Mouse (Mus musculus): ENCODE results near the gene Frat1. TPM values are rescaled to one million over a fixed set of nuclear protein-coding genes. Genes with fewer than 3 reads are reported as not detected.
A peak's percentile ranks its signal among the peaks of the same experiment; 100 is the strongest.

Gene Frat1
- polyA plus RNA-seq, 1 experiment from 2014 or later, result 19.9 TPM

DNA sequence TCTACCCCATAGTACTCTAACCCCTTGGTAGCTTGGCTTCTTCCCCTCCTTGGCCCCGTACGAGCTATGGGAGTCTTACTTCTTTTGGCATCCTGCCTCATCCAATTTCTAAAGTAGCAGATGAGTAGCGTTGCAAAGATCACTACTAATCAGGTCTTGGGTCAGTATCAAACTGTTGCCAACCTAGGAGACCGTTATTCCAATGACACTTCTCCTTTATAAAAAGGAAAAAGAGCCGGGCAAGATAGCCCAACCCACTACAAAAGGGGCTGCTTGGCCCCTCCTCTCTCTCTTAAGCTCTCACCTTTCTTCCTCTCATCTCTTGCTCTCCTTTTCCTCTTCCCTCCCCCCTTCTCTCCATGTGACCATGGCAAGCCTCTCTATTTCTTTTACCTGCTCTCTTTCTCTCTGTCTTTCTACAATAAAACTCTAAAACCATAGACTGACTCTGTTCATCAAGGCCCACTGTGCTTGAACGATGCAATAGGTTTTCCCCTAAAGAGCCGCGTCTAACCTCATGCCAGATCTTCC lies 21.6 kb upstream of the Frat1 start:
- ATAC-seq (replicated peaks; ENCODE audit: low FRiP score), result 0 out of 2 replicates have a peak, but pooled peaks have one; percentile 3
- Histone ChIP-seq H3K4me1 (replicated peaks; ENCODE audit: control insufficient read depth, insufficient read depth, low read length) (peaks cover 20% of the 10 kb centered on the region), H3K36me3 (ENCODE audit: control insufficient read depth, insufficient read depth, low read length) (no peaks in the 10 kb centered on the region), H3K4me2 (peak overlapping the region; percentile 39), H3K4me3 (ENCODE audit: low read depth, low read length) (no peak overlapping the region), H3K27me3 (replicated peaks; ENCODE audit: control insufficient read depth, insufficient read depth, low read length) (no peaks in the 10 kb centered on the region), H3K9ac (ENCODE audit: low read depth, low read length) (peak overlapping the region; percentile 26; the same call in 1 of the 2 replicates), H3K27ac (ENCODE audit: low read depth, low read length) (peak overlapping the region; percentile 49), H3K9me3 (ENCODE audit: control insufficient read depth, low read length) (0 out of 2 replicates have a peak, but pooled peaks cover 3% of the 10 kb centered on the region)
- WGBS, result 66% methylated on average over 8 of the region's 8 CpGs
- no peak for DNase-seq (ENCODE audit: low spot score)

- Histone ChIP-seq H3K4me2 (no peak overlapping the region), H3K27me3 (replicated peaks; ENCODE audit: control insufficient read depth, insufficient read depth, low read length) (no peaks in the 10 kb centered on the region), H3K36me3 (ENCODE audit: control insufficient read depth, insufficient read depth, low read length) (no peaks in the 10 kb centered on the region), H3K4me1 (replicated peaks; ENCODE audit: control insufficient read depth, insufficient read depth, low read length) (peaks cover 25% of the 10 kb centered on the region), H3K9me3 (ENCODE audit: control insufficient read depth, low read length) (0 out of 2 replicates have a peak, but pooled peaks cover 3% of the 10 kb centered on the region), H3K27ac (ENCODE audit: low read depth, low read length) (no peak overlapping the region), H3K9ac (ENCODE audit: low read depth, low read length) (no peak overlapping the region), H3K4me3 (ENCODE audit: low read depth, low read length) (no peak overlapping the region)
- no peak for DNase-seq (ENCODE audit: low spot score)
- WGBS, result 91% methylated on average over 5 of the region's 5 CpGs
- no peak for ATAC-seq (replicated peaks; ENCODE audit: low FRiP score)
These were observed 19.7 kb upstream of the Frat1 start for GRCm38 (mm10) chr19:41810074-41810473.

- H3K27me3 ChIP-seq (replicated peaks; ENCODE audit: control insufficient read depth, insufficient read depth, low read length), result no peaks in the 10 kb centered on the region
- peaks cover 22% of the 10 kb centered on the region for H3K4me1 ChIP-seq (replicated peaks; ENCODE audit: control insufficient read depth, insufficient read depth, low read length)
- 84% methylated on average over 10 of the region's 10 CpGs for WGBS
- no peak overlapping the region for H3K4me3 ChIP-seq (ENCODE audit: low read depth, low read length)
- no peak overlapping the region for H3K27ac ChIP-seq (ENCODE audit: low read depth, low read length)
- H3K4me2 ChIP-seq, result no peak overlapping the region
- no peaks in the 10 kb centered on the region for H3K36me3 ChIP-seq (ENCODE audit: control insufficient read depth, insufficient read depth, low read length)
- H3K9me3 ChIP-seq (ENCODE audit: control insufficient read depth, low read length), result no peaks in the 10 kb centered on the region
- DNase-seq (ENCODE audit: low spot score) (no peak), ATAC-seq (replicated peaks; ENCODE audit: low FRiP score) (no peak)
- no peak overlapping the region for H3K9ac ChIP-seq (ENCODE audit: low read depth, low read length)
These were observed 17.2 kb upstream of the Frat1 start for GRCm38 (mm10) chr19:41812525-41812924.

DNA sequence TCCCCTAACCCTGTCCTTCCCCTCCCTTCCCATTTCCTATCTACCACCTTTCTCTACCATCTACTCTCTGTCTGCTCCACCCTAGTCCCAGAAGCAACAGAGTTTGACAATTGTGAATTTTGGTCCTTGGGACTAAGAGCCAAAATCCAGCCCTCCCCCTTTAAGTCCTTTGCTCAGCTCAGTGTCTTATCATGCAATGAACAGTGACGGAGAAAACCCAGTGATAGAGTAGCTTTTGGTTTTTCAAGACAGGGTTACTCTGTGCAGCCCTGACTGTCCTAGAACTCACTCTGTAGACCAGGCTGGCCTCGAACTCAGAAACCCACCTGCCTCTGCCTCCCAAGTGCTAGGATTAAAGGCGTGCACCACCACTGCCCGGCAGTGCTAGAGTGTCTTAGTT lies 16.4 kb upstream of the Frat1 start:
- Histone ChIP-seq H3K4me1 (replicated peaks; ENCODE audit: control insufficient read depth, insufficient read depth, low read length) (peaks cover 17% of the 10 kb centered on the region), H3K4me3 (ENCODE audit: low read depth, low read length) (no peak overlapping the region), H3K36me3 (ENCODE audit: control insufficient read depth, insufficient read depth, low read length) (no peaks in the 10 kb centered on the region), H3K9ac (ENCODE audit: low read depth, low read length) (no peak overlapping the region), H3K27me3 (replicated peaks; ENCODE audit: control insufficient read depth, insufficient read depth, low read length) (no peaks in the 10 kb centered on the region), H3K4me2 (no peak overlapping the region), H3K27ac (ENCODE audit: low read depth, low read length) (peak overlapping the region; percentile 41; the same call in 1 of the 2 replicates), H3K9me3 (ENCODE audit: control insufficient read depth, low read length) (no peaks in the 10 kb centered on the region)
- peak; percentile 76 for ATAC-seq (replicated peaks; ENCODE audit: low FRiP score)
- DNase-seq (ENCODE audit: low spot score), result no peak
- WGBS, result 63% methylated on average over 4 of the region's 4 CpGs

GRCm38 (mm10) chr19:41816410-41816809 lies 13.4 kb upstream of the Frat1 start:
- Histone ChIP-seq H3K4me1 (replicated peaks; ENCODE audit: control insufficient read depth, insufficient read depth, low read length) (peaks cover 13% of the 10 kb centered on the region), H3K9ac (ENCODE audit: low read depth, low read length) (no peak overlapping the region), H3K4me2 (no peak overlapping the region), H3K36me3 (ENCODE audit: control insufficient read depth, insufficient read depth, low read length) (no peaks in the 10 kb centered on the region), H3K27ac (ENCODE audit: low read depth, low read length) (no peak overlapping the region), H3K27me3 (replicated peaks; ENCODE audit: control insufficient read depth, insufficient read depth, low read length) (no peaks in the 10 kb centered on the region; the same call in 1 of the 2 replicates), H3K9me3 (ENCODE audit: control insufficient read depth, low read length) (no peaks in the 10 kb centered on the region), H3K4me3 (ENCODE audit: low read depth, low read length) (no peak overlapping the region)
- ATAC-seq (replicated peaks; ENCODE audit: low FRiP score) (no peak), DNase-seq (ENCODE audit: low spot score) (no peak)
- 78% methylated on average over 5 of the region's 5 CpGs for WGBS

DNA sequence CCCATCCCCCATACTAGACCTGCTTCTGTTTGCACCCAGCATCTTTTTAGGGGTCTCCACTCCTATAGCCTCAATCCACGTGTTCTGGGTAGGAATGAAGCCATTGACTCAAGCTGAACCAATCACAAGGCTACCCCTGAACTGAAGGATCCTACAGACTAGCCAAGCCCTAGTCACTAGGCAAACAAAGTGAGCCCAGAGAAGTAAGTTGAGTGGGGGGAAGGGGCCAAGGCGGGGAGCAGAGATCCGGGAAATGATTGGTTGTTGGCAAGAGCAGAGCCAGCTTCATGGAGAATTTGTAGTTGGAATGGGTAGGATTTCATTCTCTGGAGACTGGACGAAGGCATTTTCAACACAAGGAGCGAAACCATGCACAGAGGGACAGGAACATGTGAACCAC lies 12.9 kb upstream of the Frat1 start:
- Histone ChIP-seq H3K27ac (ENCODE audit: low read depth, low read length) (no peak overlapping the region), H3K9ac (ENCODE audit: low read depth, low read length) (no peak overlapping the region), H3K36me3 (ENCODE audit: control insufficient read depth, insufficient read depth, low read length) (no peaks in the 10 kb centered on the region), H3K27me3 (replicated peaks; ENCODE audit: control insufficient read depth, insufficient read depth, low read length) (no peaks in the 10 kb centered on the region; the same call in 1 of the 2 replicates), H3K4me2 (no peak overlapping the region), H3K9me3 (ENCODE audit: control insufficient read depth, low read length) (no peaks in the 10 kb centered on the region), H3K4me3 (ENCODE audit: low read depth, low read length) (no peak overlapping the region), H3K4me1 (replicated peaks; ENCODE audit: control insufficient read depth, insufficient read depth, low read length) (peaks cover 13% of the 10 kb centered on the region)
- DNase-seq (ENCODE audit: low spot score) (no peak), ATAC-seq (replicated peaks; ENCODE audit: low FRiP score) (no peak)
- WGBS, result 67% methylated on average over 5 of the region's 5 CpGs

- WGBS, result 61% methylated on average over 10 of the region's 10 CpGs
- no peak overlapping the region for H3K9ac ChIP-seq (ENCODE audit: low read depth, low read length)
- no peak for ATAC-seq (replicated peaks; ENCODE audit: low FRiP score)
These were observed 12.4 kb upstream of the Frat1 start for GRCm38 (mm10) chr19:41817325-41817724.

DNA sequence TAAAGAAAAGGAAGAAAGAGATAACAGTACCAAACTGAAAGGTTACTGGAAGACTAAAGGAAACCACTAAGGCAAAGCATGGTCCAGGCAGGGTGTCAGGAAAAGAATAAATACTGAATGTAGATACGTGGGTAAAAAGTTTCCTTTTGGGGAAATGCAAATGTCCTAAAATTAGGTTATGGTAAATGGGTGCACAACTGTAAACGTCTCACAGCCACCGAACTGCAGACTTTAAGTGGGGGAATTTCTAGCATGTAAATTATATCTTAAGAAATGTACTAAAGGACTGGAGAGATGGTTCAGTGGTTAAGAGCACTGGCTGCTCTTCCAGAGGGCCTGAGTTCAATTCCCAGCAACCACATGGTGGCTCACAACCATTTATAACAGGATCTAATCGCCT lies 11.0 kb upstream of the Frat1 start:
- WGBS, result 82% methylated on average over 4 of the region's 4 CpGs
- no peak for ATAC-seq (replicated peaks; ENCODE audit: low FRiP score)
- Histone ChIP-seq H3K4me1 (replicated peaks; ENCODE audit: control insufficient read depth, insufficient read depth, low read length) (peaks cover 8% of the 10 kb centered on the region; the same call in 1 of the 2 replicates), H3K4me3 (ENCODE audit: low read depth, low read length) (no peak overlapping the region), H3K36me3 (ENCODE audit: control insufficient read depth, insufficient read depth, low read length) (no peaks in the 10 kb centered on the region), H3K9me3 (ENCODE audit: control insufficient read depth, low read length) (no peaks in the 10 kb centered on the region), H3K27ac (ENCODE audit: low read depth, low read length) (no peak overlapping the region), H3K4me2 (no peak overlapping the region), H3K27me3 (replicated peaks; ENCODE audit: control insufficient read depth, insufficient read depth, low read length) (no peaks in the 10 kb centered on the region; the same call in 1 of the 2 replicates), H3K9ac (ENCODE audit: low read depth, low read length) (no peak overlapping the region)
- DNase-seq (ENCODE audit: low spot score), result no peak

More at GRCm38 (mm10) chr19:41817325-41817724, 12.4 kb upstream of the Frat1 start:
- Histone ChIP-seq H3K9me3 (ENCODE audit: control insufficient read depth, low read length) (no peaks in the 10 kb centered on the region), H3K4me3 (ENCODE audit: low read depth, low read length) (no peak overlapping the region), H3K4me2 (no peak overlapping the region), H3K4me1 (replicated peaks; ENCODE audit: control insufficient read depth, insufficient read depth, low read length) (peaks cover 13% of the 10 kb centered on the region), H3K27me3 (replicated peaks; ENCODE audit: control insufficient read depth, insufficient read depth, low read length) (no peaks in the 10 kb centered on the region; the same call in 1 of the 2 replicates), H3K27ac (ENCODE audit: low read depth, low read length) (no peak overlapping the region), H3K36me3 (ENCODE audit: control insufficient read depth, insufficient read depth, low read length) (no peaks in the 10 kb centered on the region)
- no peak for DNase-seq (ENCODE audit: low spot score)

DNA sequence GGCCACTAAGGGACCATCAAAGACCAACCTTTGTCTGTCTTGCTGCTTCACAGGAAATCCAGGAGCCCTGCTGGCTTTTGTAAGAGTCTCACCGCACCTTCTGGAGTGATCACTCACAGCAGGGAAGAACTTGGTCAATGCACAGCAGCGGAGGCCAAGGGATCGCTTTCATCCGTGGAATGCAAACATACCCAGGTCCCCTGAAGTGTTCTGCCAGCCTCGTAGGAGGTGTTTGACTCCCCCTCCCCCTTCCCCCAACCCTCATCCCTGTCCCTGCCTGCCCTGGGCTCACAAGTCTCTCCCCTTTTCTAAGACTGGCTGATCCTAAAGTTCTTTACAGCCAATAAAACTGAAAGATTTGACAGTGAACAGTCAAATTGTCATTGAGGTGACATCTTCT lies 8.3 kb upstream of the Frat1 start:
- ATAC-seq (replicated peaks; ENCODE audit: low FRiP score) (no peak), DNase-seq (ENCODE audit: low spot score) (no peak)
- WGBS, result 35% methylated on average over 5 of the region's 5 CpGs
- H3K4me3 ChIP-seq (ENCODE audit: low read depth, low read length), result no peak overlapping the region
- H3K27ac ChIP-seq (ENCODE audit: low read depth, low read length), result no peak overlapping the region
- no peaks in the 10 kb centered on the region; the same call in 1 of the 2 replicates for H3K27me3 ChIP-seq (replicated peaks; ENCODE audit: control insufficient read depth, insufficient read depth, low read length)
- H3K9me3 ChIP-seq (ENCODE audit: control insufficient read depth, low read length), result no peaks in the 10 kb centered on the region
- H3K4me2 ChIP-seq, result no peak overlapping the region
- H3K36me3 ChIP-seq (ENCODE audit: control insufficient read depth, insufficient read depth, low read length), result no peaks in the 10 kb centered on the region
- H3K9ac ChIP-seq (ENCODE audit: low read depth, low read length), result no peak overlapping the region
- 0 out of 2 replicates have a peak, but pooled peaks cover 7% of the 10 kb centered on the region for H3K4me1 ChIP-seq (replicated peaks; ENCODE audit: control insufficient read depth, insufficient read depth, low read length)
